Mouse (Mus musculus) liver, adult 2 months (tissue): ENCODE data around the gene Rere. TPM values are rescaled to one million over a fixed set of nuclear protein-coding genes. Genes with fewer than 3 reads are reported as not detected.
"Not testable (repeated sequence)": the region's sequence is repeated elsewhere in the genome, so short reads cannot be mapped to it uniquely, and the experiment has no call there.

Experiments used
- DNase-seq: peaks from one replicate; pipeline ENCODE4 v3.0.0-alpha.2; 2011; ENCODE audit warnings: low read depth, low spot score; ENCODE audit errors: extremely low read depth
- H3K27ac ChIP-seq: fragments of 200-500 bp; replicated peaks from 2 replicates; pipeline ENCODE4 v1.5.1; 2012; ENCODE audit warnings: low read depth, mild to moderate bottlenecking, control low read depth, inconsistent platforms, low read length; ENCODE audit not compliant: insufficient read depth
- H3K27me3 ChIP-seq: fragments of 200-500 bp; 2 replicates; pipeline ENCODE4 v1.6.1; 2012; ENCODE audit warnings: mild to moderate bottlenecking, moderate library complexity, low read length, inconsistent platforms; ENCODE audit not compliant: control insufficient read depth, insufficient read depth
- H3K36me3 ChIP-seq: fragments of 200-500 bp; 2 replicates; pipeline ENCODE4 v1.6.1; 2012; ENCODE audit warnings: low read length, inconsistent platforms; ENCODE audit not compliant: control insufficient read depth, insufficient read depth
- H3K4me1 ChIP-seq: fragments of 200-500 bp; 2 replicates; pipeline ENCODE4 v1.6.1; 2011; ENCODE audit warnings: low read length; ENCODE audit not compliant: control insufficient read depth, insufficient read depth
- H3K4me3 ChIP-seq: fragments of 200-500 bp; 2 replicates; pipeline ENCODE4 v1.5.1; 2011; ENCODE audit warnings: low read depth, mild to moderate bottlenecking, control low read depth, low read length, moderate library complexity; ENCODE audit not compliant: insufficient read depth
- H3K79me2 ChIP-seq: fragments of 200-500 bp; 2 replicates; pipeline ENCODE4 v1.6.1; 2012; ENCODE audit warnings: inconsistent platforms, mild to moderate bottlenecking, low read length, moderate library complexity; ENCODE audit not compliant: control insufficient read depth, insufficient read depth
- H3K9ac ChIP-seq: fragments of 200-500 bp; 2 replicates; pipeline ENCODE4 v1.6.1; 2012; ENCODE audit warnings: low read depth, mild to moderate bottlenecking, control low read depth, inconsistent platforms, low read length
- CTCF ChIP-seq: fragments of 200-500 bp; IDR thresholded peaks from 2 replicates; pipeline ENCODE4 v1.5.1; 2011; ENCODE audit warnings: low read depth, low read length, control low read depth
- POLR2A ChIP-seq: fragments of 200-500 bp; IDR thresholded peaks from 2 replicates; pipeline ENCODE4 v1.6.1; 2011; ENCODE audit warnings: low read length, control low read depth; ENCODE audit not compliant: insufficient read depth; ENCODE audit errors: extremely low read depth
- WGBS: fragments of 180-500 bp; shearing (Covaris S2); methylation state at CpG from one replicate; pipeline ENCODE4 v1.1.7; 2018; 5-methylcytosine and 5-hydroxymethylcytosine counted together
- polyA plus RNA-seq: library from polyadenylated mRNA; depleted of rRNA; stranded (reverse); fragments of >200 nt; gene quantifications from 2 replicates; pipeline ENCODE4 v1.2.3, GENCODE M21; 2012
- total RNA-seq: library from RNA; depleted of rRNA; stranded (reverse); fragments of >200 nt; gene quantifications from 2 replicates; pipeline ENCODE4 v1.2.3, GENCODE M21; 2014

Gene Rere
- total and polyA plus RNA-seq, 2 experiments = 8.8 to 10.0 TPM

DNA sequence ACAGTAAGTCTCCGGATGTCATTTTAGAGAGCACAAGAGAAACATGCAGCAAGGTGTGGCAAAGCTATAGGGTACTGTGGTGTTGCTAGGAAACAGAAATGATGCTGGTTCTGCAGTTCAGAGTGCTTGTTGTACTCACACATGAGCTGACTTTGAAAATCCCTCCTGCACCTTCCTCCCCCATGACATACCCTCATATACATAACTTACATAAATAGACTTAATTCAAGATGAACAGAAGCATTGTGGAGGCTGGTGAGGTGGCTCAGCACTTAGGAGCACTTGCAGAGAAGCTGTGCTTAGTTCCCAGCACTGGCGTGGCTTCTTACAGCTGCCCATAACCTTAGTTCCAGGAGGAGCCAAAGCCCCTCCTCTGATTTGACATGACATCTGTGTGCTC lies 228.6 kb downstream of the Rere start:
- WGBS = 97% methylated on average over 2 of the region's 2 CpGs
- H3K9ac ChIP-seq = no peak overlapping the region
- TF ChIP-seq POLR2A (no peak), CTCF (no peak)
- H3K4me1 ChIP-seq = no peaks in the 10 kb centered on the region
- peaks cover 20% of the 10 kb centered on the region for H3K36me3 ChIP-seq
- no peaks in the 10 kb centered on the region for H3K27me3 ChIP-seq
- H3K27ac ChIP-seq = no peak overlapping the region
- H3K79me2 ChIP-seq = no peaks in the 10 kb centered on the region
- no peak for DNase-seq
- H3K4me3 ChIP-seq = no peak overlapping the region

DNA sequence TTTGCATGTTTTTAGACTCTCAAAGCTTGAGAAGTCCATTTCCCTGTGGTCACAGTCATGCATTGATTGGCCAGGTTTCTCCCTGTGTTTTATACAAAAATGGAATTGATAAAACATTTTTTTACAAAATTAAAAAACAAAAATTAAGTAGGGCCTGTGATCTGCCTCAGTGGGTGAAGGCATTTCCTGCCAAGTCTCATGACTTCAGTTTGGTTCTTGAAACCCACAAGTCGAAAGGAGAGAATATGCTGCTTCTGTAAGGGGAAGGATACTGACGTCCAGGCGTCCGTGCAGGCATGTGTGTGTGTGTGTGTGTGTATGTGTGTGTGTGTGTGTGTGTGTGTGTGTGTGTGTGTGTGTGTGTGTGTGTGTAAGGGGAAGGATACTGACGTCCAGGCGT lies 231.9 kb downstream of the Rere start:
- WGBS = 92% methylated on average over 4 of the region's 6 CpGs
- not testable (repeated sequence) for H3K4me3 ChIP-seq, H3K9ac ChIP-seq, DNase-seq, H3K4me1 ChIP-seq, H3K79me2 ChIP-seq, H3K27ac ChIP-seq, H3K27me3 ChIP-seq
- H3K36me3 ChIP-seq = peaks cover 18% of the 10 kb centered on the region

DNA sequence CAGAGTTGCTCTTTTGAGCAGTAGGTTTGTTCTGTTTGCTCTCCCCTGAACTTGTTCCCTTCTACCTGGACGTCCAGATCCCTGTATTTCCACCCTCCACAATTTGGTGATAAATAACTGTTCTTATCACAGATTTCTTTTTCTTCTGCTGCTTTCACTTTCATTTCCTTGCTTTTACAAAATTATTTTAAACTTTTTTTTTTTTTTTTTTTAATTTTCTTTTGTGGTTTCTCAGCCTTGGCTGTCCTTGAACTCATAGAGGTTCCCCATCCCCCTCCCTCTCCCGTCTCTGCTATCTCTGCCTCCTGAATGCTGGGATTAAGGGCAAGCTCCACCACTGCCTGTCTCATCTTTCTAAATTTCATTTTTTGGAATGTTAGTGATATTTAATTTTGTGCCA lies 234.8 kb downstream of the Rere start:
- Histone ChIP-seq H3K4me3 (no peak overlapping the region), H3K79me2 (no peaks in the 10 kb centered on the region), H3K4me1 (no peaks in the 10 kb centered on the region), H3K36me3 (no peaks in the 10 kb centered on the region), H3K9ac (no peak overlapping the region), H3K27me3 (no peaks in the 10 kb centered on the region), H3K27ac (no peak overlapping the region)
- WGBS = 33% methylated on average over 2 of the region's 2 CpGs
- TF ChIP-seq POLR2A = no peak
- TF ChIP-seq CTCF = no peak
- DNase-seq = no peak

DNA sequence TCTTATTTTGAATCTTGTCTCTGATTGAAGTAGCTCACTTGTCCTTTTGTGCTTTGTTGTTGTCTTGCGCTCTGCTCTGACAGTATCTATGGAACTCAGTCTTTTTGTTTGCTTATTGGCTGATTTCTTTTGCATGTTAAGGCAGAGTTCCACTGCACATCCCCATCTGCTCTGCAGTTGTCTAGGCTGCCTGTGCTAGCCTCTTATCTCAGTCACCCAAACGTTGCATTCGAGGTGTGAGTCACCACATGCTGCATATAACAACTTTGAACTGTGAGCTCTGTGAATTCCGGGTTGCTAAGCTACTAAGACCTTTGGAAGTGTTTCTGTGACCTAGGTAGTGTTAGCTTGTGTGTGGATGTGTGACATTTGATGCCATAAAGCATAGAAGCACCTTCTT lies 235.9 kb downstream of the Rere start:
- no peaks in the 10 kb centered on the region for H3K4me1 ChIP-seq
- no peak for DNase-seq
- WGBS = 30% methylated on average over 4 of the region's 4 CpGs
- no peaks in the 10 kb centered on the region for H3K79me2 ChIP-seq
- no peaks in the 10 kb centered on the region for H3K27me3 ChIP-seq
- no peak overlapping the region for H3K27ac ChIP-seq
- H3K9ac ChIP-seq = no peak overlapping the region
- no peaks in the 10 kb centered on the region for H3K36me3 ChIP-seq
- TF ChIP-seq CTCF = no peak
- TF ChIP-seq POLR2A = no peak
- H3K4me3 ChIP-seq = no peak overlapping the region

DNA sequence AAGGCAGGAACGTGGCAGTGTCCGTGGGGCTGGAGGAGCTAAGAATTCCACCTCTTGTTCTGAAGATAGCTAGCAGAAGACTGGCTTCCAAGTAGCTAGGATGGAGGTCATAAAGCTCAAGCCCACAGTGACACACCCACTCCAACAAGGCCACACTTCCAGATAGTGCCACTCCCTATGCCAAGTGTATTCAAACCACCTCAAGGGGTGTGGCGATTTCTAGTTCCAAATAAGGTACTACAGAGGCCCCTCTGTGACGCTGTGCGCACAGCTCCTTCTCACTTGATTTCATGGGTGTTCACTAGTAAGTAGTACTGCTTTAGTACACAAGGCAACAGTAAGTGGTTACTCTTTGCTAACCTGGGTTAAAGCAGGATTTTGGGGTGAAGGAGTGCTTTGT lies 237.4 kb downstream of the Rere start:
- no peak for DNase-seq
- Histone ChIP-seq H3K4me3 (no peak overlapping the region), H3K4me1 (no peaks in the 10 kb centered on the region), H3K9ac (no peak overlapping the region), H3K27ac (no peak overlapping the region), H3K36me3 (no peaks in the 10 kb centered on the region), H3K27me3 (no peaks in the 10 kb centered on the region), H3K79me2 (no peaks in the 10 kb centered on the region; the same call in 1 of the 2 replicates)
- WGBS = 99% methylated on average over 5 of the region's 5 CpGs
- TF ChIP-seq CTCF = no peak
- TF ChIP-seq POLR2A = no peak

DNA sequence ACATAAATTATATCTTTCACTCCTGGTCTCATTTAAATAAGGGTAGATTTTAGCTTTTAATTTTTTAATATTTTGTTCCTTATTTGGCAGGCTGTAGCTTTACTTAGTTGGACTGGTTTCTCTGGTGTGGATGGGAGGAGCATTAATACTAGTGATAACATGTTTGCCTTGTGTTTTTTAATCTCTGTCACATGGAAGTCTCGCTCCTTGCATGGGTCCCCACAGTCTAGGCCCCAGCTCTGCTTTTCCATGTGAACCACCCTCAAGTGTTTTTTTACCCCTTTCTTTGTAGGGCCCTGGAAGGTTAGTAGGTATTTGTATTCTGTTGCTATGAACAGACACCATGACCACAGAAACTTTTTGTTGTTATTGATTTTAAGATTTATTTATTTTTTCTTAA lies 238.6 kb downstream of the Rere start:
- TF ChIP-seq CTCF = no peak
- TF ChIP-seq POLR2A = no peak
- Histone ChIP-seq H3K4me3 (no peak overlapping the region), H3K4me1 (no peaks in the 10 kb centered on the region), H3K27ac (no peak overlapping the region), H3K36me3 (no peaks in the 10 kb centered on the region), H3K9ac (no peak overlapping the region), H3K27me3 (no peaks in the 10 kb centered on the region), H3K79me2 (no peaks in the 10 kb centered on the region; the same call in 1 of the 2 replicates)
- no peak for DNase-seq
- WGBS = 89% methylated on average over 1 of the region's 1 CpGs
